Mouse (Mus musculus) erythroblast, embryonic 14.5 days (primary cell): ENCODE data around the gene BC005537.

Source experiments
- GATA1 ChIP-seq: IDR thresholded peaks from 2 replicates; pipeline ENCODE4 v1.6.1; 2012; ENCODE audit warnings: low read length, inconsistent platforms, mixed read lengths
- TAL1 ChIP-seq: IDR thresholded peaks from 3 replicates; pipeline ENCODE4 v1.6.1; 2012; ENCODE audit warnings: low read length, inconsistent platforms, mixed read lengths

- TF ChIP-seq GATA1 (no peak), TAL1 (no peak)
These were observed 666 bp upstream of the BC005537 start for GRCm38 (mm10) chr13:24800674-24801307.
